Mouse (Mus musculus): ENCODE data around the gene Acin1.

DNA sequence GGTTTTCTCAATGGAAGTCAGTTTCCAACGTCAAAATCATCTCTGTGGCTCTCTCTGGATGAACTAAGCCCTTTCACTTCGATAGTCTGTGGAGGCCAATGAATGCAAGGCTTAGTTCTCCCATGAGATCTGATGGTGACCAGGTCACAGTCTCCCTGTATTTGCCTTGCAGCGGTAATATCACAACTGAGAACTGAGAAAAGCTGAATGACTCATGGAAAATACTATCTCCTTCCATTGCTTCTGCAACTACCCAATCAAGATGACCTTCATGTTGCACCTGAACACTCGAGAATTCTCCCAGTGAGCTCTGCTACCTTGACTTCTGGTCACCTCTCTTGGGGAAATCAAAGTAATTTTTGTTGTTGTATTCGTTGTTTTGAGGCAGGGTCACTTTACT, 40.8 kb upstream of the Acin1 start:
- TF ChIP-seq CTCF (IDR thresholded peaks at IDR 0.05; ENCODE audit: borderline replicate concordance, extremely low read depth, insufficient read depth, insufficient read length): no peak
- TF ChIP-seq POLR2A (IDR thresholded peaks at IDR 0.05; ENCODE audit: borderline replicate concordance, extremely low read depth, insufficient read depth, insufficient read length, poor library complexity, severe bottlenecking): no peak

Measured in brain, embryonic 14.5 days (tissue).